Mouse (Mus musculus): ENCODE measurements around the gene Ankrd23. TPM values are rescaled to one million over a fixed set of nuclear protein-coding genes. Genes with fewer than 3 reads are reported as not detected.

Ankrd23 gene
- polyA plus RNA-seq, 1 experiment from 2014 or later, result 12.0 TPM

DNA sequence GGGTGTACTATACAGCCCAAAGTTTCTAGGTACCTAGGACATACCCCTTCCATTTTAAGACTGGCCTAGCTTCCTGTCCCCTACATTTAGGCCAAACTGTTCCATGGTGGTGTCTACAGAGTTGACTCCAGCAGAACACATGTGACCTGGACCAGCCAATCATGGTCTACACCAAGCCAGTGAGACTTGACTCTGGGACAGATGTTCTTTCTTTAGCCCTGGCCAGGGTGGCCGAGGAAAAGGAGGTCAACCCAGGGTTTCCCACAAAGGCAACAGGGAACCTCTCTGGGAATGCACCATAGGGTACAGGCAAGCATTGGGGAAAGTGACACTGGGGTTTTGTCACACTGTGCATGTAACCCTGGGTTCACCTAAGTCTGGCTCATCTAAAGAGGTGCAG lies 36.0 kb upstream of the Ankrd23 start:
- no peak overlapping the region for H3K4me3 ChIP-seq
- no peaks in the 10 kb centered on the region for H3K9me3 ChIP-seq
- no peaks in the 10 kb centered on the region for H3K36me3 ChIP-seq
- no peak overlapping the region for H3K4me2 ChIP-seq (replicated peaks)
- 79% methylated on average over 1 of the region's 1 CpGs for WGBS
- no peaks in the 10 kb centered on the region for H3K27me3 ChIP-seq
- no peak for ATAC-seq (replicated peaks)
- no peak overlapping the region for H3K9ac ChIP-seq (replicated peaks)
- H3K4me1 ChIP-seq, result 0 out of 2 replicates have a peak, but pooled peaks cover 6% of the 10 kb centered on the region
- H3K27ac ChIP-seq (replicated peaks), result no peak overlapping the region

DNA sequence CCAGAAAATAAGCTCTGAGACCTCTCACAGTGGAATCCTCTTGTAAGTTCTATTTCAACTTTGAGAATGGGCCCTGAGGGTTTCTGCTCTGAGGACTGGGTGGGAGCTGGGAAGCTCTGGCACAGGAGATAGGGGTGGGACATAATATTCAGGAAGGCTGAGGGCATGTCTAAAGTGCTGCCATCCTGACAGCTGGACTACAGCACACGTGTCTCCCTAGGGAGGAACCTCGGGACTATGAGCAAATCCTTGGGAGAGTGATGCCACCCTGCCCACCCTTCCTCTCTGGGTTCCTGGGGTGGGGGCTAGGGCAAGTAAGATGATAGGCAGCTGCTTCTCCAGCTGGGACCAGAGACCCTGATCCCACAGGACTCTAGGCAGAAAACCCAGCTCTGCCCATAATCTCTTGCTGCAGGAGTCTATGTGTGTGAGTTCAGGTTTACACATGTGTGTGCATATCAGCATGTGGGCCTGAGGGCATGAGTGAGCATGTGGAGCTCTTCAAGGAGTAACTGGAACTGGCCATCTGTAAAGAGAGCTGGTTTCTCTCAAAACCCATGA lies 35.5 kb upstream of the Ankrd23 start:
- H3K27ac ChIP-seq (replicated peaks), result no peak overlapping the region
- H3K4me2 ChIP-seq (replicated peaks), result no peak overlapping the region
- no peak overlapping the region for H3K9ac ChIP-seq (replicated peaks)
- 62% methylated on average over 2 of the region's 2 CpGs for WGBS
- ATAC-seq (replicated peaks), result no peak
- H3K36me3 ChIP-seq, result no peaks in the 10 kb centered on the region
- no peak overlapping the region for H3K4me3 ChIP-seq
- H3K4me1 ChIP-seq, result 0 out of 2 replicates have a peak, but pooled peaks cover 6% of the 10 kb centered on the region
- H3K9me3 ChIP-seq, result no peaks in the 10 kb centered on the region
- H3K27me3 ChIP-seq, result no peaks in the 10 kb centered on the region

DNA sequence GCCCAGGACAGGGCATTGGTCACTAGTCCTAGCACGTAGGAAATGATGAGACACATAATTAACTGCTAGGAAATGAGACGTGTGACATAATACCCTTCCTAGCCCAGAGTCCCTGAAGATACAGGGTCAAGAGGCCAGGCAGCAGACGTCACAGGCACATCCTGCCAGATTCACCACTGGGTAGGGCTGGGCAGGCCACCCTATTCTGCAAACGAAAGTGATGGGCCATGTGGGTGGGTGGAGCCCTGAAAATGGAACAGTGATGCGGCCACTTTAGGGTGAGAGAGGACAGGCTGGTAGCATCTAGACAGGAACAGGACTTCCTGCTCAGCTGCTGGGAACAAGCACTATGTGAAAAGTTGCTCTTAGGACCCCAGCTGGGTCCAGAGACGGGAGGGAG lies 34.9 kb upstream of the Ankrd23 start:
- no peak for ATAC-seq (replicated peaks)
- Histone ChIP-seq H3K4me2 (replicated peaks) (no peak overlapping the region), H3K9me3 (no peaks in the 10 kb centered on the region), H3K4me3 (no peak overlapping the region), H3K27ac (replicated peaks) (no peak overlapping the region), H3K27me3 (no peaks in the 10 kb centered on the region), H3K36me3 (no peaks in the 10 kb centered on the region), H3K4me1 (0 out of 2 replicates have a peak, but pooled peaks cover 6% of the 10 kb centered on the region), H3K9ac (replicated peaks) (no peak overlapping the region)
- 68% methylated on average over 6 of the region's 6 CpGs for WGBS

DNA sequence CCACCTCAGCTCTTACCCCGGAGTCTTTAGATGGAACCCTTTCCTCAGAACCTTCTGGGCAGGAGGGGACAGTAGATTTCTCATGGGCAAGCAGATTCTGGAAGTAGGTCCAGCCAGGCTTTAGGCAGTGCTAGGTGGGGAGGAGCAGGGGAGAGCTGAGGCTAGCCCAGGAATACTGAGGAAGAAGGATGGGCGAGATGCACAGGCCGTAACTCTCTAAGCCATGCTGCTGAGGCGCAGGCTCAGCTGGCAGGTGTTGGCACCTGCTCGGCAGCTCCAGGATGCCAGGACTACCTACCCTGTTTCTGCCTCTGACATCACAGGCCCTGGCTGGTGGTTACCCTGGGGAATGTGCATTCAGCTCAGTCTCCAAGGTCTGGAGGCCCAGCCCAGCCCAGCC lies 33.6 kb upstream of the Ankrd23 start:
- 0 out of 2 replicates have a peak, but pooled peaks cover 6% of the 10 kb centered on the region for H3K4me1 ChIP-seq
- no peaks in the 10 kb centered on the region for H3K27me3 ChIP-seq
- H3K9me3 ChIP-seq, result no peaks in the 10 kb centered on the region
- 84% methylated on average over 5 of the region's 5 CpGs for WGBS
- H3K27ac ChIP-seq (replicated peaks), result no peak overlapping the region
- H3K36me3 ChIP-seq, result no peaks in the 10 kb centered on the region
- ATAC-seq (replicated peaks), result no peak
- no peak overlapping the region for H3K9ac ChIP-seq (replicated peaks)
- no peak overlapping the region for H3K4me2 ChIP-seq (replicated peaks)
- no peak overlapping the region for H3K4me3 ChIP-seq

DNA sequence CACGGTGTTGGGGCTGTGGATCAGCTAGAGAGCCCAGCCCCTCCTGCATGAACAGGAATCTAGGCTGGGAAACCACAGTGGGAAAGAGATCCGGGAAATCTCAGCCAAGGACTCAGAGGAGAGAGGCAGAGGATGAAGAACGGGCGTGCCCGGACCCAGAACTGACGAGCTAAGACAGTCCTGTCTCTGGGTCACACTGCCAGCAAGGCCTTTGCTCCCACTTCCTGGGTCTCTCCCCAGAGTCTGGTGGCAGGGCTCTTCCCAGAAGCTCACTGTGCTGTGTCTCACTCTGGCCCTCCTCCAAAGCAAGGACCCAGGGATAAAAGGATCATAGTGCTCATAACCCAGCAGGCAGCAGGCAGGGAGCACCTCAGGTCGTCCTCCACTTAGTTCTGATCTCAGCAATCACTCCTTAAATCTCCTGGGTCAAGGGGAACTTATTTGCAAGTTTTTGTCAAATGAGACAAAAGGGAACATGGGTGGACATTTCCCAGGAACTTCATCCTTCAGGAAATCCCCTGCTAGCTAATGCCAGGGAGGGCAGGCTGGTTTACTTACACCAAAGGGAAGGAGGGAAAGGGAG lies 33.1 kb upstream of the Ankrd23 start:
- Histone ChIP-seq H3K4me1 (0 out of 2 replicates have a peak, but pooled peaks cover 5% of the 10 kb centered on the region), H3K9me3 (no peaks in the 10 kb centered on the region), H3K27me3 (no peaks in the 10 kb centered on the region), H3K4me3 (no peak overlapping the region), H3K9ac (replicated peaks) (no peak overlapping the region), H3K27ac (replicated peaks) (no peak overlapping the region), H3K36me3 (no peaks in the 10 kb centered on the region), H3K4me2 (replicated peaks) (no peak overlapping the region)
- 47% methylated on average over 7 of the region's 7 CpGs for WGBS
- no peak for ATAC-seq (replicated peaks)

DNA sequence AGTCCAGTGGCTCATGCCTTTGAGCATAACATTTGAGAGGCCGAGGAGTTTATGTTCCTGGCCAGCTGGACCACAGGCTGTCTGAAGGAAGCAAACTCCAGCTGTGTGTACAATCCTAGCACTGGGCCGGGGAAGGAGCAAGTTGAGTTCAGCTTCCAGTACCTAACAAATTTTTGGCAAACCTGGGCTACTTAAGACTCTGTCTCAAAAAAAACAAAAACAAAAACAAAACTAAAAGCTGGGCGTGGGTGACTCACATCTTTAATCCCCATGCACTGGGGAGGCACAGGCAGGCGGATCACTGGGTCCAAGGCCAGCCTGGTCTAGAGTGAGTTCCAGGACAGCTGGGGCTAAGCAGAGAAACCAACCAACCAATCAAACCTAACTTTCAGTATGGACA lies 32.1 kb upstream of the Ankrd23 start:
- H3K4me1 ChIP-seq, result no peaks in the 10 kb centered on the region
- no peaks in the 10 kb centered on the region for H3K27me3 ChIP-seq
- no peaks in the 10 kb centered on the region for H3K36me3 ChIP-seq
- H3K4me3 ChIP-seq, result no peak overlapping the region
- H3K9me3 ChIP-seq, result no peaks in the 10 kb centered on the region
- no peak overlapping the region for H3K27ac ChIP-seq (replicated peaks)
- H3K9ac ChIP-seq (replicated peaks), result no peak overlapping the region
- ATAC-seq (replicated peaks), result no peak
- WGBS, result 77% methylated on average over 4 of the region's 4 CpGs
- no peak overlapping the region for H3K4me2 ChIP-seq (replicated peaks)

DNA sequence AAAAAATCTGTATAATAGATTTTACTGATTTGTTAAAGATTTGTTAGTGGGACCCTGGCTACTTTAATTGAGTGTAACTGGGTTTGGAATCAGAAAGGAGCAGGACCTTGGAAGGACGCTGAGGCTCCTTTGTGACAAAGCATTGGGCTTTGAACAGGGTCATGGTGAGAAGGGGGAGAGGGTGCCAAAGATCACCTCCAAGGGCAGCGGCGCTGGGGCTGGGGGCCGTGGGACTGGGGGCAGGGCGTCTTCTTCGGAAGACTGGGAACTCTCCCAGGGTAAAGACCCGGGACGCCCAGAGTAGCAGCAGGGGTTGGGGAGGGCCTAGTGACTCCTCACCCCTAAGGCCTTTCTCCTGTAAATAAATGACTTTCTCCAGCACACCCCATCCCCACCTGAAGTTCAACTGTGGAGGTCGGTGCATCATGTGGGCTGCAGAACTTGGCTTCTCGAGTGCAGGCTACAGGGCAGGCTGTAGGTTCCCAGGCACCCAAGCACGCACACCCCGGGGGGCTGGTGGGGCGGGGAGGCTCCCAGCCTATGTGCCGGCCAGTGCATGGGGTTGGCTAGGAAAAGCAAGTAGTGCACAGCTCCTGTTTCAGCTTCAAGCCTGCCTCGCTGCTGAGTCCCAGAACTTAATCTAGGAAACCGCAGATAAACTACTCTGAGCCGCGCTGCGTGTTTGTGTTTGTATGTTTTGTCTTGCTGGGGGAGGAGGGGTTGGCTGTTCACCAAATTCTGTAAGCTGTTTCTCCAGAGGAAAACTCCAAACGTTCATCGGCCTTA lies 31.3 kb upstream of the Ankrd23 start:
- Histone ChIP-seq H3K9me3 (no peaks in the 10 kb centered on the region), H3K27ac (replicated peaks) (no peak overlapping the region), H3K27me3 (no peaks in the 10 kb centered on the region), H3K4me2 (replicated peaks) (no peak overlapping the region), H3K4me1 (no peaks in the 10 kb centered on the region), H3K36me3 (no peaks in the 10 kb centered on the region), H3K9ac (replicated peaks) (no peak overlapping the region), H3K4me3 (no peak overlapping the region)
- 45% methylated on average over 21 of the region's 21 CpGs for WGBS
- ATAC-seq (replicated peaks), result no peak

DNA sequence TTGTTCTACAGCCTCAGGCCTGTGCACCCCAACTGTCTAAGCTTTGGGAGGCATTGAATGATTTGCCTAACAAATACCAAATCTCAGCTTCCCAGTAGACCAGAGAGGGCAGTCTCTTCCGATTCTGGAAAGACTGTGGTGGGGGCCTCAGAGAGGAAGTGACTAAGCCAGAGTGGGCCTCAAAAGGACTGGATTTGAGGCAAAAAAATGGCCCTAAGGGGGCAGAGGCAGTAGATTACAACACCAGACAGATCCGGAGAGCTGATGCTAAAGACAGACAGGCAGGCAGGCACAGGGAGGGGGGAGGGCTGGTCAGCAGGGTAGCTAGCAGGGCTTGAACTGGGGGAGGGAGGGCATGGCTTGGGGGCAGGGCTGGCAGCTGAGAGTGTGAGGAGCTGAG lies 29.7 kb upstream of the Ankrd23 start:
- H3K9me3 ChIP-seq, result no peaks in the 10 kb centered on the region
- 8% methylated on average over 2 of the region's 2 CpGs for WGBS

DNA sequence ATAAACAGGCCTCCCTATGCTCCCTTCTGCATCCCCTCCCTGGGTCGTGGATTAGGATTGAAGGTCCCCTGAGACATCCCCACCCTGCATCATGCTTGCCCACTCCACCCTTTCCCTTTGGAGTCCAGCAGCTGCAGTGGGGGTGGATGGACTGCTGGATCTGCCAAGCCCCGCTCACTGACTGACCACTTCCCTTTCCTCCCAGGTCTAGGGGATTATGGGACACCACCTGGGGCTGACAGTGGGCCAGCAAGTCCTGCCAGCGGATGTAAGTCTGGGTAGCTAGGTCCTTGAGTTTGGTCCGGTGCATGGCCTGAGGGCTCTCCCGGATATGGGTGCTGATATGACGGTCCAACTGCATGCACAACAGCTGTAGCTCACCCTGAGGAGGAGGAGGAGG lies 27.4 kb upstream of the Ankrd23 start:
- no peaks in the 10 kb centered on the region; the same call in 1 of the 2 replicates for H3K4me1 ChIP-seq
- H3K36me3 ChIP-seq, result no peaks in the 10 kb centered on the region
- H3K27ac ChIP-seq (replicated peaks), result no peak overlapping the region
- H3K27me3 ChIP-seq, result 0 out of 2 replicates have a peak, but pooled peaks cover 3% of the 10 kb centered on the region
- H3K9ac ChIP-seq (replicated peaks), result no peak overlapping the region
- WGBS, result 79% methylated on average over 6 of the region's 6 CpGs
- H3K4me2 ChIP-seq (replicated peaks), result no peak overlapping the region
- no peaks in the 10 kb centered on the region for H3K9me3 ChIP-seq
- no peak overlapping the region for H3K4me3 ChIP-seq
- ATAC-seq (replicated peaks), result no peak

More for the DNA sequence above, 29.7 kb upstream of the Ankrd23 start:
- ATAC-seq (replicated peaks), result no peak
- H3K27me3 ChIP-seq, result 0 out of 2 replicates have a peak, but pooled peaks cover 3% of the 10 kb centered on the region
- H3K9ac ChIP-seq (replicated peaks), result no peak overlapping the region
- H3K27ac ChIP-seq (replicated peaks), result no peak overlapping the region
- no peaks in the 10 kb centered on the region for H3K4me1 ChIP-seq
- no peaks in the 10 kb centered on the region for H3K36me3 ChIP-seq
- H3K4me2 ChIP-seq (replicated peaks), result no peak overlapping the region
- no peak overlapping the region for H3K4me3 ChIP-seq

DNA sequence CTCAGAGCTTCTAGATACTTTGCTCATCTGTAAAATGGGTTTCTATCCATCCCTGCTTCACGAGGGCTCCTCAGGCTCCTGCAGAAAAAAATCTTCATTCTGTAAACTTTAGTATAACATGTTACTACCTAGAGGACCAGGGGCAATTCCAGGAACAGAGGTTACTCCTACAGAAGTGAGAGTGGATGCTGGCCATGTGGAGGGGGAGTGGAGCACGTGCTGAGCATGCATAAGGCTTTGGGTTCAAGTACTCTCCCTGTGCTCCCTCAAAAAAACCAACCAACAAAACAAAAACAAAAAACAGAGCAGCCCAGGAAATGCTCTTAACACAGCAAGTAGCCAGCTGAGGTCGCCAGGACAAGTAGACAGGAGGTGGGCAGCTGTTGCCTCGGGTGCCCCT lies 26.9 kb upstream of the Ankrd23 start:
- WGBS, result 74% methylated on average over 4 of the region's 4 CpGs
- Histone ChIP-seq H3K9me3 (no peaks in the 10 kb centered on the region), H3K4me3 (no peak overlapping the region), H3K27me3 (0 out of 2 replicates have a peak, but pooled peaks cover 3% of the 10 kb centered on the region), H3K36me3 (no peaks in the 10 kb centered on the region), H3K27ac (replicated peaks) (no peak overlapping the region), H3K4me1 (peaks cover 5% of the 10 kb centered on the region), H3K4me2 (replicated peaks) (no peak overlapping the region), H3K9ac (replicated peaks) (no peak overlapping the region)
- no peak for ATAC-seq (replicated peaks)

DNA sequence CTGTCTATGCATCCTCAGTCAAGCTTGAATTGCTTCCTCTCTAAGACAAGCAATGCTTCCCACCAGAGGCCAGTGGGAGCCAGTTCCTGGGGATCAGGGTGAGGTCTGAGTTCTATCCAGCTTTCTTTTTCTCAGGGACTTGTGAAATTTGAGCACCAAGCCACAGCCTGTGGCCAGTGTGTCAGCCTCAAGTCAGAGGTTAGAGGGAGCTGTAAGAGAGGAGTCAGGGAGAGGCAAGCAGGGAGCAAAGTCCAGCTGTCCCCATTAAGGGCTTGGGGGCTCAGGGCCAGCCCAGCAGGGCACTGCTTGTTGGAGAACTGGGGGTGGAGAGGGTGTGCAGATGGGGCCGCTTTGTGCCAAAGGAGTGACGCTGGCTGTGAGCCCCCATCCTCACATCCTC lies 26.5 kb upstream of the Ankrd23 start:
- no peak for ATAC-seq (replicated peaks)
- Histone ChIP-seq H3K4me3 (no peak overlapping the region), H3K4me1 (peaks cover 8% of the 10 kb centered on the region), H3K9ac (replicated peaks) (no peak overlapping the region), H3K9me3 (no peaks in the 10 kb centered on the region), H3K27ac (replicated peaks) (no peak overlapping the region), H3K4me2 (replicated peaks) (no peak overlapping the region), H3K36me3 (no peaks in the 10 kb centered on the region), H3K27me3 (0 out of 2 replicates have a peak, but pooled peaks cover 3% of the 10 kb centered on the region)
- WGBS, result 76% methylated on average over 2 of the region's 2 CpGs

DNA sequence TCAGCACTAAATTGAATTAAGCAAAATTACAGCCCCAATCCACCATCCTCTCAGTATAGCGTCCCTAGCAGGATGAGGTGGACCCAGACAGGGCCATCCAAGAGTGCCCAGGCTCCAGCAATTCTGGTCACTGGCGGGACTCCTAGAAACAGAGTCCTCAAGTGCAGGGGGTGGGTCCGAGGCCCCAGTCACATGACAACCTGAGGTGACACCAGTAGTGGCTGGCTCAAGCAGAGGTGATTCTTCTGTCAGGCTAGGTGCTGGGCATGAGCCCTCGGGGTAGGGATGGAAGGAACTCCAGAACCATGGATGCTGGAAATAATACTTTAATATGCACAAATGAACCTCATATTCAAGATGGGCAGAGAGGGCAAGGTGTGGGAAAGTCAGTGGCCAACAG lies 25.7 kb upstream of the Ankrd23 start:
- Histone ChIP-seq H3K27ac (replicated peaks) (no peak overlapping the region), H3K27me3 (0 out of 2 replicates have a peak, but pooled peaks cover 3% of the 10 kb centered on the region), H3K9me3 (no peaks in the 10 kb centered on the region), H3K4me3 (no peak overlapping the region), H3K9ac (replicated peaks) (no peak overlapping the region), H3K36me3 (no peaks in the 10 kb centered on the region), H3K4me2 (replicated peaks) (no peak overlapping the region), H3K4me1 (peaks cover 8% of the 10 kb centered on the region)
- 74% methylated on average over 4 of the region's 4 CpGs for WGBS
- no peak for ATAC-seq (replicated peaks)

Data from forebrain, embryonic 15.5 days (tissue).